Mouse (Mus musculus) liver, embryonic 14.5 days (tissue): ENCODE measurements around the gene Psmc3. TPM values are rescaled to one million over a fixed set of nuclear protein-coding genes. Genes with fewer than 3 reads are reported as not detected.

Experiments
- ATAC-seq: fragments of 200-750 bp; cut with Nextera tagmentation; 2 replicates; pipeline ENCODE4 v1.8.0; 2017; ENCODE audit warnings: moderate number of reproducible peaks, mild to moderate bottlenecking, moderate library complexity; ENCODE audit not compliant: insufficient read depth
- DNase-seq, 3 experiments: peaks; one replicate each; pipeline ENCODE4 v3.0.0-alpha.2; 2012 to 2013; ENCODE audit warnings: low read depth in 3 of 3, low spot score in 3 of 3
- H3K27ac ChIP-seq: fragments of 300-500 bp; sonication (generic); 2 replicates; pipeline ENCODE4 v1.5.1; 2014; ENCODE audit warnings: moderate library complexity, mild to moderate bottlenecking, control low read depth, inconsistent platforms
- H3K27me3 ChIP-seq: fragments of 300-500 bp; sonication (generic); 2 replicates; pipeline ENCODE4 v1.6.1; 2014; ENCODE audit warnings: mild to moderate bottlenecking, low read length, moderate library complexity; ENCODE audit not compliant: control insufficient read depth, insufficient read depth
- H3K36me3 ChIP-seq: fragments of 300-500 bp; sonication (generic); replicated peaks from 2 replicates; pipeline ENCODE4 v1.6.1; 2014; ENCODE audit warnings: low read depth; ENCODE audit not compliant: control insufficient read depth, insufficient read depth
- H3K4me1 ChIP-seq, 2 experiments: fragments of 200-500 bp in 1 of 2; fragments of 300-500 bp in 1 of 2; sonication (generic) in 1 of 2; replicated peaks; 2 replicates each; pipeline ENCODE4 v1.6.1; 2012 to 2014; ENCODE audit warnings: antibody characterized with exemption in 1 of 2, inconsistent platforms in 1 of 2, low read length in 1 of 2; ENCODE audit not compliant: control insufficient read depth in 2 of 2, insufficient read depth in 2 of 2
- H3K4me2 ChIP-seq: fragments of 300-500 bp; sonication (generic); 2 replicates; pipeline ENCODE4 v1.6.1; 2014; ENCODE audit warnings: low read depth, mild to moderate bottlenecking, control low read depth, moderate library complexity
- H3K4me3 ChIP-seq, 2 experiments: fragments of 200-500 bp in 1 of 2; fragments of 300-500 bp in 1 of 2; sonication (generic) in 1 of 2; 2 replicates each; pipeline ENCODE4 v1.5.1; 2012 to 2014; ENCODE audit warnings: low read depth in 2 of 2, low read length in 2 of 2, mild to moderate bottlenecking in 2 of 2, control low read depth in 1 of 2, inconsistent platforms in 1 of 2, moderate library complexity in 1 of 2; ENCODE audit not compliant: insufficient read depth in 1 of 2
- H3K9ac ChIP-seq: fragments of 300-500 bp; sonication (generic); replicated peaks from 2 replicates; pipeline ENCODE4 v1.6.1; 2014; ENCODE audit warnings: mild to moderate bottlenecking, control low read depth, moderate library complexity
- H3K9me3 ChIP-seq: fragments of 300-500 bp; sonication (generic); 2 replicates; pipeline ENCODE4 v1.6.1; 2016; ENCODE audit warnings: low read length, mixed read lengths; ENCODE audit not compliant: control insufficient read depth
- CTCF ChIP-seq: IDR thresholded peaks from 2 replicates; pipeline ENCODE4 v1.5.1; 2016; ENCODE audit warnings: antibody characterized with exemption, low read depth, control low read depth
- EP300 ChIP-seq: IDR thresholded peaks from 2 replicates; pipeline ENCODE4 v1.6.1; 2016; ENCODE audit warnings: antibody characterized with exemption, low read depth
- WGBS: fragments of 180-500 bp; shearing (Covaris S2); extraction: QIAGEN DNeasy Blood & Tissue Kit; methylation state at CpG from one replicate; pipeline ENCODE4 v1.1.7; 2014; ENCODE audit not compliant: insufficient replicate concordance; 5-methylcytosine and 5-hydroxymethylcytosine counted together
- polyA plus RNA-seq, 2 experiments: library from polyadenylated mRNA; depleted of rRNA in 1 of 2; stranded (reverse) in 1 of 2; unstranded in 1 of 2; fragments of >200 nt; fragmentation: Nextera tagmentation in 1 of 2; extraction: Ambion mirVana in 1 of 2; gene quantifications; 2 replicates each; pipeline versions ENCODE4 v1.2.1 to v1.2.3; 2012 to 2014

Psmc3 gene
- polyA plus RNA-seq, 2 experiments = 126 to 174 TPM

DNA sequence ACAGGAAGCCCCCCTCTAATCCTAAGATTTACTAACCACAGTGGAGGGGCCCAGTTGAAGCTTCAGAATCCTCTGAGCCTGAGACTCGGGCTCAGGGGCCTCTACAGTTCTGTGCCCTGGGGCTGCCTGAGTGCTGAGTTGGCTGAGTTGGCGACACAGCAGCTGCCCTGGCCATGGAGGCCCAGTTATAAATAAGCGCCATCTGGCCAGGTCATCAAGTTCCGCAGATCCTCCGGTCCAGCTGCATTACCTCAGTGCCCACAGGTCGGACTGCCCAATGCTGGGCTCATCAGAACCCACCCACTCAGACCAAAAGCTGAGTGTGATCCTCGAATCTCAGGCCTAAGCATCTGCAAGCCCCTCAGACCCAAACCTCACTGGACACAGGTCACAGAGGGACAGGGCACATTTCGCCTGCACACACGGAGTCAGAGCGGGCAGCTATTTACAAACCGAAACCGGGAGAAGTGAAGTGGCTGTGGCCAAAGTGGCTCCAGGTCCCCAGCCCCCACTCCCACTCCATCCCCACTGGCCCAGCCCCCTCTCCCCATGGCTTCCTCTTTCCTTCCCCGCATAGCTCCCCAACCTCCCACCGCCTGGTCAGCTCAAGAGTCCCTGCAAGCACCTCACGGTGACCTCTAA, 30.5 kb downstream of the Psmc3 start:
- WGBS = 53% methylated on average over 15 of the region's 15 CpGs
- H3K4me2 ChIP-seq = peak overlapping the region; percentile 4; the same call in 1 of the 2 replicates
- ATAC-seq = no peak

GRCm38 (mm10) chr2:91085494-91086391, 31.9 kb downstream of the Psmc3 start:
- Histone ChIP-seq H3K4me3 (no peak overlapping the region), H3K9me3 (no peaks in the 10 kb centered on the region), H3K4me1 (peaks cover 2 to 17% of the 10 kb centered on the region in 2 experiments; a peak in 2 of 4 replicates), H3K27me3 (no peaks in the 10 kb centered on the region), H3K4me2 (no peak overlapping the region), H3K9ac (no peak overlapping the region), H3K36me3 (no peaks in the 10 kb centered on the region), H3K27ac (no peak overlapping the region)
- 72% methylated on average over 14 of the region's 14 CpGs for WGBS
- ATAC-seq = no peak
- no peak for DNase-seq
- TF ChIP-seq CTCF (no peak), EP300 (no peak)

More for the DNA sequence above, 30.5 kb downstream of the Psmc3 start:
- H3K9me3 ChIP-seq = no peaks in the 10 kb centered on the region
- peaks cover 2 to 15% of the 10 kb centered on the region in 2 experiments; a peak in 2 of 4 replicates for H3K4me1 ChIP-seq
- H3K9ac ChIP-seq = no peak overlapping the region
- no peaks in the 10 kb centered on the region for H3K27me3 ChIP-seq
- H3K4me3 ChIP-seq = no peak overlapping the region
- H3K27ac ChIP-seq = no peak overlapping the region
- no peak for DNase-seq
- TF ChIP-seq CTCF (no peak), EP300 (no peak)
- no peaks in the 10 kb centered on the region for H3K36me3 ChIP-seq

GRCm38 (mm10) chr2:91086392-91087237, 32.8 kb downstream of the Psmc3 start:
- Histone ChIP-seq H3K9ac (no peak overlapping the region), H3K36me3 (no peaks in the 10 kb centered on the region), H3K4me1 (peaks cover 2 to 17% of the 10 kb centered on the region in 2 experiments; a peak in 2 of 4 replicates), H3K9me3 (no peaks in the 10 kb centered on the region), H3K27me3 (no peaks in the 10 kb centered on the region), H3K27ac (no peak overlapping the region), H3K4me3 (no peak overlapping the region), H3K4me2 (no peak overlapping the region)
- TF ChIP-seq EP300 (no peak), CTCF (no peak)
- 62% methylated on average over 9 of the region's 9 CpGs for WGBS
- DNase-seq (no peak), ATAC-seq (no peak)

DNA sequence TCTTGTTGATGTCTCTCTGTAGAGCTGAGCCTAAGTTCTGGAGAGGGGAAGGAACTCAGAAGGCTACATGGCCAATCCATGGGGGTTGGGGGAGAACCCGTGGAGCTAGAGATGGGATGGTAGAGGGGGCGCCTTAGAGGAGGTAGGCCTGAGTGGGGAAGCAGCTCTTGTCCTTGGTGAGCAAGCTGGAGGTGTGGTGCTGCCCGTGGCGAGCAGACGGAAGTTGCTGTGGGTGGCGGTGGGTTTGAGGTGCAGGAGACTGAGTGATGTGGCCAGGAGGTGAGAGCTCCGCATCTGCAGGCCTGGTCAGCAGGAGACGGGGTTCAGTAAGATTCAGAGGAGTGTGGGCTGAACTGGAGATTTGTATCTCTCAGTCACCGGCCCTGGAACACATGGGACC, 33.6 kb downstream of the Psmc3 start:
- Histone ChIP-seq H3K4me3 (no peak overlapping the region), H3K27me3 (no peaks in the 10 kb centered on the region), H3K36me3 (no peaks in the 10 kb centered on the region), H3K9ac (no peak overlapping the region), H3K4me2 (no peak overlapping the region), H3K4me1 (peaks cover 2 to 16% of the 10 kb centered on the region in 2 experiments; a peak in 2 of 4 replicates), H3K27ac (no peak overlapping the region), H3K9me3 (no peaks in the 10 kb centered on the region)
- no peak for ATAC-seq
- 55% methylated on average over 9 of the region's 9 CpGs for WGBS
- TF ChIP-seq EP300 (no peak), CTCF (no peak)
- DNase-seq = no peak
